Mouse (Mus musculus): Measurements from ENCODE around the gene Eif4g1. TPM values are rescaled to one million over a fixed set of nuclear protein-coding genes. Genes with fewer than 3 reads are reported as not detected.

Gene Eif4g1
- total RNA-seq, 2 experiments from 2014 or later: 395 to 402 TPM

- intact Hi-C loops (cut with DNase I): no loop called here
- no peak for DNase-seq
These were observed 3.8 kb downstream of the Eif4g1 start for GRCm38 (mm10) chr16:20671886-20672285.

GRCm38 (mm10) chr16:20672500-20672902 is 4.4 kb downstream of the Eif4g1 start:
- intact Hi-C loops (cut with DNase I): no loop called here
- peak; percentile 93 to 95 for DNase-seq

GRCm38 (mm10) chr16:20672965-20673705 is 5.0 kb downstream of the Eif4g1 start:
- intact Hi-C loops (cut with DNase I): no loop called here
- peak; percentile 60 to 65 for DNase-seq

- intact Hi-C loops (cut with DNase I): no loop called here
- no peak for DNase-seq
These were observed 5.7 kb downstream of the Eif4g1 start for GRCm38 (mm10) chr16:20673706-20674303.

- no peak for DNase-seq
- intact Hi-C loops (cut with DNase I): no loop called here
These were observed 7.1 kb downstream of the Eif4g1 start for GRCm38 (mm10) chr16:20675213-20675612.

GRCm38 (mm10) chr16:20676702-20677101 is 8.6 kb downstream of the Eif4g1 start:
- intact Hi-C loops (cut with DNase I): no loop called here
- DNase-seq: no peak

- DNase-seq: no peak
- intact Hi-C loops (cut with DNase I): no loop called here
These were observed 9.3 kb downstream of the Eif4g1 start for GRCm38 (mm10) chr16:20677380-20677779.

- intact Hi-C loops (cut with DNase I): no loop called here
- DNase-seq: peak; percentile 87 to 89
These were observed 10.0 kb downstream of the Eif4g1 start for GRCm38 (mm10) chr16:20677974-20678675.

- no peak for DNase-seq
- intact Hi-C loops (cut with DNase I): no loop called here
These were observed 22.7 kb downstream of the Eif4g1 start for GRCm38 (mm10) chr16:20690774-20691173.

GRCm38 (mm10) chr16:20691617-20692016 is 23.5 kb downstream of the Eif4g1 start:
- no peak for DNase-seq
- intact Hi-C loops (cut with DNase I): no loop called here

GRCm38 (mm10) chr16:20692241-20692965 is 24.3 kb downstream of the Eif4g1 start:
- intact Hi-C loops (cut with DNase I): no loop called here
- no peak for DNase-seq

- DNase-seq: peak; percentile 83 to 85
- intact Hi-C loops (cut with DNase I): no loop called here
These were observed 25.1 kb downstream of the Eif4g1 start, which contains the start of gene Fam131a for GRCm38 (mm10) chr16:20693111-20693701. TSS of gene Fam131a (plus strand) at chr16:20693241.

- intact Hi-C loops (cut with DNase I): no loop called here
- DNase-seq: peak; percentile 59 to 63
These were observed 26.7 kb downstream of the Eif4g1 start for GRCm38 (mm10) chr16:20694781-20695180.

- DNase-seq: peak; percentile 76 to 85
- intact Hi-C loops (cut with DNase I): no loop called here
These were observed 27.7 kb downstream of the Eif4g1 start for GRCm38 (mm10) chr16:20695622-20696323.

GRCm38 (mm10) chr16:20699266-20699665 is 31.2 kb downstream of the Eif4g1 start:
- intact Hi-C loops (cut with DNase I): no loop called here
- no peak for DNase-seq

GRCm38 (mm10) chr16:20700036-20700435 is 31.9 kb downstream of the Eif4g1 start:
- no peak for DNase-seq

GRCm38 (mm10) chr16:20701316-20701715 is 33.2 kb downstream of the Eif4g1 start:
- no peak for DNase-seq
- intact Hi-C loops (cut with DNase I): no loop called here

More at GRCm38 (mm10) chr16:20700036-20700435, 31.9 kb downstream of the Eif4g1 start:
- intact Hi-C loops (cut with DNase I): no loop called here

GRCm38 (mm10) chr16:20701729-20702521 is 33.8 kb downstream of the Eif4g1 start:
- DNase-seq: no peak
- intact Hi-C loops (cut with DNase I): no loop called here

- DNase-seq: no peak
- intact Hi-C loops (cut with DNase I): no loop called here
These were observed 34.4 kb downstream of the Eif4g1 start for GRCm38 (mm10) chr16:20702522-20702893.

Measured in gastrocnemius, postnatal 36 days (tissue).